Mouse (Mus musculus) gastrocnemius, postnatal 36 days (tissue): ENCODE measurements around the gene Arhgap22. TPM values are rescaled to one million over a fixed set of nuclear protein-coding genes. Genes with fewer than 3 reads are reported as not detected.

Source experiments
- DNase-seq, 2 experiments: peaks; one replicate each; pipeline ENCODE4 v3.0.0; 2022
- intact Hi-C: fragments of 180-260 bp; cut with DNase I; formaldehyde crosslinking; loops from one replicate; pipeline ENCODE4 v1.15.1; 2025
- total RNA-seq, 2 experiments: library from RNA; stranded (reverse); gene quantifications; 2 replicates each; pipeline ENCODE4 v1.2.3; 2021

Arhgap22 gene
- total RNA-seq, 2 experiments from 2014 or later: 1.2 to 1.6 TPM

DNA sequence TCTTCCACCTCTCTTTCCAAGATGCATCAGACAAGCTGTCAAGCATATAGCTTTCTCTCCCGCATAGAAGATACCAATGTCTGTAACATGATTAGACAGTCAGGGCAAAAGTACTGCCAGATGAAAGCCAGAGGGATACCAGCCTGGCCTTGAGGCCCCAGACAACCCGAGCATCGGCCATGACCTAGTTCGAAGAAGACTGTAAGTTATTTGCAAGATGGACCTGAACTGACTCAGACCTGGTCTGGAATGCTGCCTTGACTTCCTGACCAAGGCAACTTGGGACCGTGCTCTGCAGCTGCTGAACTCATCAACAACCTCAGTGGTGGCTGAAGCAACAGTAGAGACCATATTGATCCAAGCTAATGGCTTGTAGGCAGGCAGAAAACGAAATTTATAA lies 46.3 kb downstream of the Arhgap22 start:
- intact Hi-C loops: no loop called here
- no peak for DNase-seq

- intact Hi-C loops: no loop called here
- DNase-seq: no peak
These were observed 51.0 kb downstream of the Arhgap22 start for GRCm38 (mm10) chr14:33264795-33265194.

DNA sequence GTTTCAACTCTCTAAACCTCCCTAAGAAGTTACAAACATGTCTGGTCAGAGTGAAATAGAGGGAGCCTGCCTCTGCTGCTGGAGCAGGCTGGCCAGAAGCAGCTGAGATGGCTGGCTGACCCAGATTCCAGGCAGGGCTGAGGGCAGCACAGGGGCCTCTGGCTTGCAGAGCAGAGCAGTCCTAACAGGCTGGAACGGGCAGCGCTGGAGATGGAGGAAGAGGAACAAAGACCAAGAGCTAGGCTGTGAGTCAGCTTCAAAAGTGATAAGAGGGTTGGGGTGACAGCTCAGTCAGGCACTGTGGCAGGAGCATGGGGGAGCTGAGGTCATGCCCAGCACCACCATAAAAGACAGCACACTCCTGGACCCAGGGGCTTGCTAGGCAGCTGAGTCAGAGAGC lies 62.4 kb downstream of the Arhgap22 start:
- DNase-seq: no peak
- intact Hi-C loops: no loop called here

GRCm38 (mm10) chr14:33278374-33278773 lies 64.5 kb downstream of the Arhgap22 start:
- DNase-seq: no peak
- intact Hi-C loops: no loop called here

DNA sequence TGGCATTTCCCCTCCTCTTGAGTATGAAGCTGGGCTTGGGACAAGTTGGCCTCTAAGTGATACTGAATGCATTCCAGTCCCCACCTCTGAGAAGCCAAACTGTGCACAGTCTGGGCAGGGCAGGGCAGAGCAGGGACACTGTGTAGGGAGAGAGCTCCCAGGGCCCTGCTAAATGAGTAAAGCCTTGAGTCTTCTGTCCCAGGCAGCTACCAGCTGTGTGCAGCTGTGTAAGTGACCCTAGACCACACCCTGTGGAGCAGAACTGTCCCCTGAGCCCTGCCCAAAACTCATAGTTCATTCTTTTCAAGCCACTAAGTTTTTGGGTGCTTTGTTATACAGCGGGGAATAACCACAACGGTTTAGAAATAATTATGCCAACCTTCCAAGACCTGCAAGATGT lies 67.1 kb downstream of the Arhgap22 start:
- no peak for DNase-seq
- intact Hi-C loops: no loop called here

DNA sequence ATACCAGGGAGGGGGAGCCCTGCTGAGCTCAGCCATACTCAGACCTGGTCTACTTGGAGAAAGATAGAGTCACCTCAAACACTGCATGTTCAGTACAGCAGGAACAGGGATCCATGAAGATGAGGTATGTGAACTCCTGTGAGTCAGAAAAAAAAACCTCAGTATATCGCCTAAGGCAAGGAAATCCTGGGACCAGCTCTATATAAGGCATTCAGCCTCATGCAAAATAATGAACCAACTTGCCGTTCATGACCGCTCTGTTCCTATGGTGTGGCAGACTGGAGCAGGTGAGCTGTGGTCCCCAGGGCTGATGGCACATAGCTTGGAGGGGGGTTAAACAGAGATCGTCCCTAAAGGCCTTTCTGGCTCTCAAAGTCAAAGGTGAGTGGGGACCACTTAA lies 68.6 kb downstream of the Arhgap22 start:
- DNase-seq: no peak
- intact Hi-C loops: no loop called here

DNA sequence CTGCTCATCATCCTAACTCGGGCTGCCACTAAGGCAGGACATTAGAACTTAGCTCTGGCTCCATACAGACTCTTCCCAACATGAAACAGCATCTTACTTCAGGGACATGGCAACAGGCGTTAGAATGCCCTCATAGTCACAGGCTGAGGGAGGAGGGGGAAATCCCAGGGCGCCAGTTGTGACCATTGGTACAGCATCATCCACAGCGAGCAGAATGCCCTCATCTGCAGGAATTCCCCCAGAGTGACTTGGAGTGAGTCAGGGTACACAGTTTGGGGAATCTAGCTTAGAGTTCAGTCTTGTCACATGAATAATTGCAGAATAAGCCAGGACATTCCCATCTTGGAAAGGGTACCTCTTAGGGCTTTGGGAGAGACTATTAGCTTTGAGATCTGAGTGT lies 74.1 kb downstream of the Arhgap22 start:
- intact Hi-C loops: no loop called here
- DNase-seq: no peak

GRCm38 (mm10) chr14:33290038-33290437 lies 76.2 kb downstream of the Arhgap22 start:
- intact Hi-C loops: no loop called here
- no peak for DNase-seq

DNA sequence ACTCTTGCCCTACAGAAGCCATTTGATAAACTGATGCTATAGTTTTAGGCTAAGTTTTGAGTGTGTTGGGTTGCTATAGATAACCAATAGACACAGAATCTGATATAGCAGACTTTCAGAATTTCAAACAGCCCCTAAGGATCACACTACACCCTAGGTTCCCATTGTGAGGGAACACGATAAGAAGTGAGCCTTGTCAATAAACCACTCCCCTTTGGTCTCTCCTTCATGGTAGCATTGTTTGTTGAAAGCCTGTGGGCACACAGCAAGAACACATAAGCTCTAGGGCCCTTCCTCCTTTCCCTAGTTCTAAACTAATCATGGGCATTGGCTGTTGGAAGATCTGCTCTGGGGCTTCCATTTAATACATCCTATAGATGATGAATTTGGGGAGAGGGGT lies 80.7 kb downstream of the Arhgap22 start:
- intact Hi-C loops: no loop called here
- DNase-seq: no peak

- intact Hi-C loops: no loop called here
- no peak for DNase-seq
These were observed 83.0 kb downstream of the Arhgap22 start for GRCm38 (mm10) chr14:33296698-33297341.

- intact Hi-C loops: no loop called here
- no peak for DNase-seq
These were observed 86.8 kb downstream of the Arhgap22 start for GRCm38 (mm10) chr14:33300591-33300990.

DNA sequence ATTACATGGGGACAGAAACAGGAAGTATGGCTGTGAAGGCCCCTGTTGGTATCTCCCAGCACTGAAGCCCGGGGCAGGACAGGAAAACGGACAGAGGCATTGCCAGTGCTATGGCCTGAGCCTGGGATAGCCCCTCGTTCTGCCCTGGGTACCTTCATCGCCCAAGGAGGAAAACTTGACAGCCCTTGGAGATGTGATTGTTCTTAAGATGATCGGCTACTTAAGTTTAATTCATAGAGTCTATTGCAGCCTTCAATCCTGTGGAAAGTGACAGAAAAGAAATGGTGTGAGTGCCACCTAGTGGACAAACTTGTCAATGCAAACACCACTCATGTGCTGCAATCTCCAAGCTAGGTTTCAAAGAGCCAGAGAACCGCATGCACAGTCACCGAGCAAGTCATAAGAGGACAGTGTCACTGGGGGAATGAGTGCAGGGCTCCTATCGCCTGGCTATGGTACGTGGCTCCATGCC lies 89.6 kb downstream of the Arhgap22 start:
- peak; percentile 41 to 57 for DNase-seq
- intact Hi-C loops: loop anchor here (1.0 kb wide), 1 partner anchor 89 kb away; the partner anchor contains the start of gene Arhgap22

- intact Hi-C loops: no loop called here
These were observed 91.9 kb downstream of the Arhgap22 start for GRCm38 (mm10) chr14:33305645-33306281.

DNA sequence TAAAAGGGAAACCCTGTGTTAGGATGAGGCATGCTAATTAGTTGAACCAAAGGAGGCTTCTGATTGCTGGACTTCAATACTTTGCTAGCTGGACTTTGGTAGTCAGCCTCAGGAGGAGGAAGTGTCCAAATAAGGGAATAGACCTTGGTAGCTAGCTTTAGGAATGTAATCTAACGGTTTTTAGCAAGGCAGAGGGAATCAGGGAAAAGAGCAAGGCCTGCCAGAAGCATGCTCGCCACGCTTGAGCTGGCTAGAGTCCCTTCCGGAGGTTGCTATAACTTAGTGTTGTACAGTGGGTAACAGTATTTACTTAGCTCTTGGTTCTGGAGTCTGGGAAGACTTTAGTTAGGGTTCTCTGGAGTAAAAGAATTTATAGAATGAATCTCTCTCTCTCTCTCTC lies 96.9 kb downstream of the Arhgap22 start:
- intact Hi-C loops: loop anchor here (5.0 kb wide), 1 partner anchor 137 kb away; the partner anchor contains the start of gene Mapk8
- no peak for DNase-seq

More at GRCm38 (mm10) chr14:33305645-33306281, 91.9 kb downstream of the Arhgap22 start:
- DNase-seq: no peak

DNA sequence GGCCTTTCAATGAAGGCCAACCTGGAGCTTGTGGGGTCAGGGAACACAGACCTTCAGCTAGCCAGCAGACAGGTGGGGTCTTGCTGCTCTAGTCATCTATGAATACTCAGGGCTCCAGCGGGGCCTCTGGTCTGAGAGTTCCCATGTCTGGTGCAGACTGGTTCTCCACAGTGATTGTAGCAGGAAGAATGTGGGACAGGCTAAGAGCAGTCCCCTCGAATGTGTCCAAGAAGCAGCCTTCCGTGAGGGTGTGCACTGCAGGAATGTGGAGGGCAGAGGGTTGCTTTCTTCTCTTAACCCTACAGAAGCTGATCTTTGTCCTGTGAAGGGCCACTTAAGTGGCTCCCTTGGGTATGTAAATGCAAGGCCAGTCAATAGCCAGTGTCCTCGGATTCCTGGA lies 98.5 kb downstream of the Arhgap22 start:
- no peak for DNase-seq
- intact Hi-C loops: loop anchor here (2.0 to 5.0 kb wide), 2 partner anchors 58 to 135 kb away; partner anchors contain the start of gene Mapk8

DNA sequence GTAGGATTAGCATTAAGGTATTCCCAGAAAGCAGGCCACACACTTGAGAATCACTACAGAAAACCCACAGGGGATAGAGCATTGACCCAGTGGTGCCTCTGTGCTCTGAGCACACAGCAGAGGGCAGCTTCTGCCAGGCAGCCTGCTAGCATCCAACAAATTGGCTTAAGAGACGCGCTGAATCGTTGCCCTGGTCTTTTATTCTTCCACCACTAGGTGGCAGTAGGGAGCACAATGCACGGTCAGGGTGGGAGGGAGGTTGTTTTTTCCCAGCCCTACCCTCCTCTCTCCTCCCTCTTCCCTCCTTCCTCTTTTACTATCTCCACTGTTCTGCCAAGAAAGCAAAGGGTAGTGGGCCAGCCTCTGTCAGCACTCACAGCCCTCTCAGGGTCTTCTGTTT lies 99.8 kb downstream of the Arhgap22 start:
- intact Hi-C loops: loop anchor here (2.0 to 5.0 kb wide), 2 partner anchors 57 to 134 kb away; partner anchors contain the start of gene Mapk8
- peak; percentile 28 to 41 for DNase-seq

GRCm38 (mm10) chr14:33314160-33314559 lies 100.3 kb downstream of the Arhgap22 start:
- DNase-seq: no peak
- intact Hi-C loops: loop anchor here (5.0 kb wide), 1 partner anchor 133 kb away; the partner anchor contains the start of gene Mapk8

- intact Hi-C loops: no loop called here
These were observed 101.3 kb downstream of the Arhgap22 start for GRCm38 (mm10) chr14:33315111-33315510.

DNA sequence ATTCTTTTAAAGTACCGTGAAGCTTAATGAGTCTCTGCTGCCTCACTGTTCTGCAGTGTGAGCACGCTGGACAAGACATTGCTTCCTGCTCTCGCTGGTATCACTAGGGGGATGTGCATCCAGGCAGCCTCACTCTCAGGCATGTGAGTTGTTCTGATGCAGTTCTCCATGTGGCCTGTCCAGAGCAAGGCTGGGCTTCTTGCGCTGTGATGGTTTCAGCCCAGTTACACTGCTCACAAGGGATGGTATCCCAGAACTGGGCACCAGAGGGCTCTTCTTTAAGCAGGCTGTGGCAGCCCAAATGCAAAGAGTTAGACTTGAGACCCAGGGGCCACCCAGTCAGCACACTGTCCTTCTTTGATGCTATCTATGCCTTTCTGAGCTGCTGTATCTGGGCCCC lies 101.9 kb downstream of the Arhgap22 start:
- no peak for DNase-seq
- intact Hi-C loops: no loop called here

More at GRCm38 (mm10) chr14:33315111-33315510, 101.3 kb downstream of the Arhgap22 start:
- no peak for DNase-seq

GRCm38 (mm10) chr14:33317946-33318345 lies 104.1 kb downstream of the Arhgap22 start:
- no peak for DNase-seq
- intact Hi-C loops: no loop called here
